Mouse (Mus musculus): ENCODE measurements at regions not wholly inside any gene's neighbourhood (a gene's known extent, or its start where the extent isn't known, plus 50 kb on each side); places are given as distances from the start of the nearest gene placed in this dataset.

DNA sequence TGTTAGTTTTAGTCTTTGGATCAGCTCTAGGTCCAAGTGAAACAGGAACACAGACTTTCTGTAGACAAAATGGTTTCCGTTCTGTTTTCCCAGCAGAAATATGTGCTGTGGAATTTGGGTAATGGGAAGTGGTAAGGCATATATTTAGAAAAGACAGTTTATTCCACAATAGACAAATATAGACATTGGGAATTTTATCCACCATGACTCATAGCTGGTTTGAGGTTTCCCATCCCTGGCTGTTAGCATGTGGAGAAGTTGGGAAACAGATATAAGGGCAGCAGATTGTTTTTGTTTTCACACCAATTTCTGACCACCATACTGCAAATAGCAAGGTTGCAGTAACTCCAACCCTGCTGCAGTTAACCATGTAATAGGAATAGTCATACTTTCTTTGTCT is 385.0 kb upstream of the Adam34 start:
- DNase-seq (ENCODE audit: low spot score) = no peak

DNA sequence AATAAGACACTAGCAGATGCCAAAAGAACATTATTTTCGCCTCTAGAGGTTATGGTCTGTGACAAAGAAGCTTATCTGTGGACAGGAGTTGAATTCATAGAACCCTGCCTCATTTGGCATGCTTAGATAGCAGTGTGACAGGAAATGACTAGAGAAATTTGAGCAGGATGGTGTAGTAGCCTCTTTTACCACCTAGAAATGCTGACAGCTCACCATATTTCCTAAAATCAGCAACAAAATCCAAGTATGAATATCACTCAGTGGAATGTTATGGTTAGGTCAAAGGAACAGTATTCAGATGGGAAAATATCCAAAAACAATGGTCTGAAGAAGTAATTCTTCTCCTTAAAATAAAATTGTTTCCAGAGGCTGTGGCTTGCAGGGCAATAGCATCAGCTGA is 383.6 kb upstream of the Adam34 start:
- DNase-seq (ENCODE audit: low spot score) = no peak

DNA sequence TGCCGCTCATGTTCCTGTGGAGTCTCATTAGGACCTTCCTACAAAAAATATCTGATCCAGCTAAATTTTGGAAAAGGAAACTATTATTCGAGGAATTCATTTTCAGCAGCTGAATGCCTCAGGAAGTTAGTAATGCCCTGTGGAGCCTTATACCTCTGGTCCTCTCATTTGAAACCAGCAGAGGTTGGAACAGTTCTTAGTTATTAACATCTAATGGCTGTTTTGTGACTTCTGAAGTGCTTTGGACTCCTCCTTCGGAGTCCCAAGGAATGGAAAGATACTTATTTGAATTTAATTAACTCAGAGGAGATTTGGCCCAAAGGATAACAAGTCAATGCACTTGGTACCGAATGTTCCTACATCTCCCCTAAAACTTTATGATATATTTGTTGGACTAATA is 372.2 kb upstream of the Adam34 start:
- no peak for DNase-seq (ENCODE audit: low spot score)

DNA sequence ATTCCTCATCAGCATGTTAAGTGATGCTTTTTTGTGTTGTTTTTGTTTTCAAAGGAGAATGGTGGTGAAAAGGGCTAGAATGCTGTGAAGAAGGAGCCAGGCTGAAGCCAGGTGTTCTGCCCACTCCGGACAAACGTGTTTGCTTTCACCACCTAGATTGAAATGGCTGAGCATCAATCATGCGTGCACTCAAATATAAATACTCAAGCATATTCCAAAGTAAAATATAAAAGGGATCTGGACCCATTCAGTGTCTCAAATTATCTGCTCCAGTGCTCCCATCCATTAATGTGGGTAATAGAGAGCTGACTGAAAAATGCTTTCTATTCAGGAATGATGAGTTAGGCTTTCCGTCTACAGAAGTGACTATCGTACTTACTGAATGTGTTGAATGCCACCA is 349.0 kb upstream of the Adam34 start:
- DNase-seq (ENCODE audit: low spot score) = no peak

DNA sequence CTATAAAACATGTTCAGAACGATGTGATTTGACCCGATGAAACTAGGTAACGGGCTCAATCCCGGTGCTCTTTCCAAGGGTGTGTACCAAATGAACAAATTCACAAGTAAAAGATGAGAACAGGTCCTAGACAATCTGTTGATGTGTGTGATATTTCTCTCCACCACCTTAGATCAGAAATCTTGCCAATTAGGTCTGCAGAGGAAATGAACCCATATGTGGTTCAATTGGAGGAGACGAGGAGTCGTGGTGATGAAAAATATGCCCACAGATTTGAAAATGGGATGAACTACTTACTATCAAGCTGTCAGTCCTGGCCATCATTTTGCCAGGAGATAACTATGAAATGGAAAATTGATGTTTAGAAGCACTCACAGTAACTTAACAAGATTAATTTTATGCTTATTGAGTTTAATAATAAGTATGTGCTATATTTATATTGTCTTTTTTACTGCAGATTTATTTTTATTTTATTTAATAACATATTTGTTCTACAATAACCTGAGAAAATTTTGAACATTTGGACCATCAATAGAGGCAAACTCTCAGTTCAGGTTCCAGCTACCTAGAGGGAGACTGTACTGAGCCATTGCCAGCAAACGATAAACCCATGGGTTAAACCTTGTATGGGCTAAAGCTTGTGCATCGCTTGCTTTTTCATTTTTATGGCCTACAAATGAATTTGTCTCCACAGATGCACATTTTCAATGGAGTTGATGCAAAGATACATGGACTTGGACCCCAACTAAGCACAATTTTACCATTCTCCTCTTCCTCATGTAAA is 332.9 kb upstream of the Adam34 start:
- DNase-seq (ENCODE audit: low spot score) = no peak

DNA sequence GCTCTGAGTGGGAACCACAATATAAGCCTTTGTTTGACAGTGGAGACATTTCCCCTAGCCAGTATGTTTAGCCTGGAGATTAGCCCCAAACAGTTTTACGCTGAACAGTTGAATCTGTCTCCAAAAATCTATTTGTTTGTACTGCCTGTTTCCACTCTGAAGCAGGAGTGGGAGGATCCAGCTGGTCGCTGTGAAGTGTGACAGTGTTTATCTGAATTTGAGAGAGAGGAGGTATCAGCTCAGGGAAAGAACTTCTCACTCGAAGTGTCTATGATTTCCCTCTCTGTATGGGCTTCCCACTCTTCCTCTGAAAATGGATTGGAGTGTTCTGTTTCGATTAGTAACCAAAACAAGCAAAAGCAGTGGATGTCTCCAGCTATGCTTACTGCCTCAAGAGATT is 324.4 kb upstream of the Adam34 start:
- no peak for DNase-seq (ENCODE audit: low spot score)

DNA sequence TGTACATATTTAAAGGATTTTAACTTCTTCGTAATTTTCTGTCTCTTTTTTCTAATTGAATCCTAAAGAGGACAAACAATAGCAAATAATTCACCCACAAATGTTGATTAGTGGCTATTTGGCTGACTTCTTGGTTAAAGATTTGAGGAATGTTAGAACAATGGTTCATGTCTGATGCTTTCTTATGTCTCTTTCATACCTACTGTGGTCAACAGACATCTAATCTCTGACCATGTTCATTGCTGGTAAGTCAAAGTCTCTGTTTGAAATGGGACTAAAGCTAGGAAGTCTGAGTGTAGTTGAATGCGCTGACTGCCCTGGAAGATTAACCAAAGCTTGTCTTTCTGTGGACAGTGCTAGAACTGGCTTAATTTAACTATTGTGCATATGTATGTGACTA is 321.5 kb upstream of the Adam34 start:
- no peak for DNase-seq (ENCODE audit: low spot score)

DNA sequence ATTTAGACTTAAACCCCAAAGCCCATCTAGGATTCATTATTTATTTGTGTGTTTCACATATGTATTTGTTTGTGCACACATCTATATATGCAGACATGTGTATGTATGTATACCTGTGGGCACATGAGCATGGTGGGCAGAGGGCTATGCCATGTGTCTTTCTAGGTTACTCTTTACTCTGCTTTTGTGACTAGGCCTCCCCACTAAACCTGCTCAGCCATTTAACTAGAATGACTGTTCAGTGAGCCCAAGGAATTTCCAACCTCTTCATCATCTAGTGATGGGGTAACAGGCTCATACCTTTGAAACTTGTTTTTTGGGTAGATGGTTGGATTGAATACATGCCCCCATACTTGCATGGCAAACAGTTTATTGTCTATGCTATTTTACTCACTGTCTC is 321.1 kb upstream of the Adam34 start:
- DNase-seq (ENCODE audit: low spot score) = no peak

DNA sequence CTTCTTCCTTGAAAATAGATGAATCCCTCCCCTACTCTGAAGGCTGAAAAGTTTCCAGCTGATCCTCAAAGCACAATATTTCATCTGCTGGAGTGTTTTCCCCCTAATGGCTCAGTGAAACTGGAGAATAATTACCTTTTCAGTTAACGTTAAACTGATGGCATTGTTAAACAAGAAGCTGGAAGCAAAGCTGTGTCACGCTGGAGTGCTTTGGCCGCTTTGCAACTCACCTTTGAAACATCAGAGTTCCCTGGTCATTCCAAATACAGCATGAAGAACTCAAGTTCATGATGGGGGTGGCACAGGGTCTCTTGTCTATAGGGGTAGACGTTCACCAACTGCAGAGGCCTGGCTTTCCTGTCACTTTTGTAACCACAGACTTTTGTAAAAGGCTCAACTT is 317.9 kb upstream of the Adam34 start:
- DNase-seq (ENCODE audit: low spot score) = no peak

DNA sequence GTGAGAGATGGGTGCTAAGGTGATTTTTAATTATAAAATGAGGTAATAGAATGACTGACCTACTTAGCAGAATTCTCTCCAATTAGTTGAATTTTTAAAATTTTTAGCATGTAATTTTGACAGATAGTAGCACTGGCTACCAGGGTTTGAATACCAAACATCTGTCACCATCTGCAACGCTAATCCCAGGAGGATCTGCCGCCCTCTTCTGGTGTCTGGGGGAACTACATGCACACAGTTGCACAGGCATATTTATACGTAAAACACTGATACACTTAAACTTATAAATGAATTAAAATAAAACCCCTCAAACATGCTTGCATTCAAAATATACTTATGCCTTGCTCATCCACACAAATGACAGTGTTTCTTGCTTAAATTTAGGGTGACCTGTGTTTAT is 316.1 kb upstream of the Adam34 start:
- peak; percentile 78 for DNase-seq (ENCODE audit: low spot score)

DNA sequence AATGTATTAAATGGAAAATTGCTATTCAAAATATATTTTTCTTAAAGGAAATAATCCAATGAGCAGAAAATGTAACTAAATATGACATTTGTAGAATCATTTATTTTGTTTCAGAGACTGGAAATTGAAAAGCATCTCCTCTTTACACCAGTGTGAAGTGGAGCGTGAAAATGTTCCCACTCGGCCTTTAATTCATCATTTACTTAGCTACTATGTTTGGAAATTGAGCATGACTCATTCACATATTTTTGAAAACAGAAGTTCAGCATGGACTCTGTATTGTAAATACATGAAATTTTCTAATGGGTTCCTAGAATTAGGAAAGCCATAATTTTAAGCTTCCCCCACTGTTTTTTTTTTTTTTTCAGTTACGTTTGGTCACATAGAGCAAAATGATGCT is 314.2 kb upstream of the Adam34 start:
- DNase-seq (ENCODE audit: low spot score) = no peak

Data from testis, postnatal 10 days (tissue).